Mouse (Mus musculus): ENCODE data around the gene Irf4.

- TF ChIP-seq CTCF (IDR thresholded peaks at IDR 0.05; ENCODE audit: insufficient read depth, low read length) = no peak
- no peak for TF ChIP-seq POLR2A (IDR thresholded peaks at IDR 0.05; ENCODE audit: borderline replicate concordance, extremely low read depth, low read depth, low read length)
Observed at GRCm38 (mm10) chr13:30752581-30753187, 3.7 kb downstream of the Irf4 start.

Measured in lung, adult 2 months (tissue).